Mouse (Mus musculus): ENCODE measurements around the gene Ccdc28b.

DNA sequence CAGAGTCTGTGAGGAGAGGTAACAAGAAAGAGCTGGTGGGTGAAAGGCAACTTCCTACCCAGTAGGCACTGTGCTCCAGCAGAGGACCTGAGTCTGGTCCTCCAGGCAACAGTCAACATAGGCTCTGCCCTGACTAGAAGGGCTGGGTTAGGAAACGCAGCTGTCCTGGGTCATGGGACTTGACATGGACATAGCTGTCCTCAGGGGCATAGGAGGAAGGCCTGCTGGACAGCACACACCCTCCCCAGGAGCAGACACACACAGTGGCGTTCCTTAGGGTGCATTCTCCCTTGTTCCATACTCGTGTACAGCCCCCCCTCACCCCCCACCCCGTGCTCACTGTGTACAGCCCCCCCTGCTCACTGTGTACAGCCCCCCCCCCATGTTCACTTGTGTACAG, 13.3 kb downstream of the Ccdc28b start:
- no peak for TF ChIP-seq CTCF (IDR thresholded peaks at IDR 0.05; ENCODE audit: control insufficient read depth, insufficient read depth, low read length)
- TF ChIP-seq POLR2A (IDR thresholded peaks at IDR 0.05; ENCODE audit: borderline replicate concordance, control insufficient read depth, low read depth, low read length), result no peak
